Mouse (Mus musculus): Measurements from ENCODE around the gene Aplnr. TPM values are rescaled to one million over a fixed set of nuclear protein-coding genes. Genes with fewer than 3 reads are reported as not detected.

The Aplnr gene
- 1 to 10 TPM; 2.3 TPM for total RNA-seq (2023)

GRCm38 (mm10) chr2:85136089-85136488 lies at the start of gene Aplnr:
Gene Aplnr (plus strand): TSS chr2:85136225.

Other genes starting within 250 kb of the Aplnr start
- gene Rtn4rl2, start 249.5 kb upstream of the Aplnr start, total RNA-seq (2023) = not detected
- gene Slc43a3, start 199.6 kb upstream of the Aplnr start, total RNA-seq (2023) = 10 to 100 TPM; 38.7 to 54.8 TPM
- 100 to 1,000 TPM; 120 to 419 TPM for gene Prg2, start 155.8 kb upstream of the Aplnr start, total RNA-seq (2023)
- 10 to 100 TPM in 1 of 2 experiments, 1 to 10 TPM in 1; 6.6 to 27.0 TPM for gene Prg3, start 148.0 kb upstream of the Aplnr start, total RNA-seq (2023)
- 100 to 1,000 TPM; 104 to 111 TPM for gene Ssrp1, start 99.0 kb upstream of the Aplnr start, total RNA-seq (2023)
- gene P2rx3, start 98.8 kb upstream of the Aplnr start, total RNA-seq (2023) = under 1 TPM; 0.37 to 0.38 TPM
- gene Tnks1bp1, start 88.2 kb upstream of the Aplnr start, total RNA-seq (2023) = 10 to 100 TPM in 1 of 2 experiments, 1 to 10 TPM in 1; 7.1 to 11.7 TPM
- not detected for gene Lrrc55, start 61.0 kb downstream of the Aplnr start, total RNA-seq (2023)
- not detected for gene Olfr987, start 203.1 kb downstream of the Aplnr start, total RNA-seq (2023)
- gene Olfr988, start 227.0 kb downstream of the Aplnr start, total RNA-seq (2023) = not detected